Mouse (Mus musculus) limb, embryonic 15.5 days (tissue): Measurements from ENCODE around the gene Tmem108. TPM values are rescaled to one million over a fixed set of nuclear protein-coding genes. Genes with fewer than 3 reads are reported as not detected.

Source experiments
- ATAC-seq: fragments of 200-750 bp; cut with Nextera tagmentation; 2 replicates; pipeline ENCODE4 v1.8.0; 2017; ENCODE audit warnings: low read depth, moderate TSS enrichment; ENCODE audit not compliant: insufficient number of reproducible peaks, low FRiP score, low TSS enrichment
- H3K27ac ChIP-seq: fragments of 300-500 bp; sonication (generic); 2 replicates; pipeline ENCODE4 v1.5.1; 2015; ENCODE audit warnings: moderate library complexity, mild to moderate bottlenecking, inconsistent platforms
- H3K27me3 ChIP-seq: fragments of 300-500 bp; sonication (generic); 2 replicates; pipeline ENCODE4 v1.6.1; 2015; ENCODE audit warnings: inconsistent platforms
- H3K36me3 ChIP-seq: fragments of 300-500 bp; sonication (generic); 2 replicates; pipeline ENCODE4 v1.6.1; 2015; ENCODE audit warnings: inconsistent platforms
- H3K4me1 ChIP-seq: fragments of 300-500 bp; sonication (generic); 2 replicates; pipeline ENCODE4 v1.6.1; 2015; ENCODE audit warnings: inconsistent platforms
- H3K4me2 ChIP-seq: fragments of 300-500 bp; sonication (generic); 2 replicates; pipeline ENCODE4 v1.6.1; 2015; ENCODE audit warnings: mild to moderate bottlenecking, inconsistent platforms
- H3K4me3 ChIP-seq: fragments of 300-500 bp; sonication (generic); 2 replicates; pipeline ENCODE4 v1.5.1; 2015; ENCODE audit warnings: mild to moderate bottlenecking, inconsistent platforms
- H3K9ac ChIP-seq: fragments of 300-500 bp; sonication (generic); 2 replicates; pipeline ENCODE4 v1.6.1; 2015; ENCODE audit warnings: inconsistent platforms
- H3K9me3 ChIP-seq: fragments of 300-500 bp; sonication (generic); 2 replicates; pipeline ENCODE4 v1.6.1; 2016; ENCODE audit warnings: inconsistent platforms
- WGBS: fragments of 180-500 bp; shearing (Covaris S2); methylation state at CpG from one replicate; pipeline ENCODE4 v1.1.7; 2015; 5-methylcytosine and 5-hydroxymethylcytosine counted together
- polyA plus RNA-seq: library from polyadenylated mRNA; unstranded; fragments of >200 nt; fragmentation: Nextera tagmentation; extraction: Ambion mirVana; gene quantifications from 2 replicates; pipeline ENCODE4 v1.2.1, GENCODE M21; 2015

Gene Tmem108
- polyA plus RNA-seq, 1 experiment from 2014 or later, result 6.4 TPM

GRCm38 (mm10) chr9:103471784-103472183, 289.9 kb downstream of the Tmem108 start:
- no peak for ATAC-seq
- no peak overlapping the region for H3K9ac ChIP-seq
- H3K36me3 ChIP-seq, result no peaks in the 10 kb centered on the region
- no peak overlapping the region for H3K4me3 ChIP-seq
- H3K4me1 ChIP-seq, result peaks cover 22% of the 10 kb centered on the region
- H3K27me3 ChIP-seq, result no peaks in the 10 kb centered on the region
- H3K9me3 ChIP-seq, result no peaks in the 10 kb centered on the region
- H3K4me2 ChIP-seq, result peak overlapping the region; percentile 27; the same call in 1 of the 2 replicates
- H3K27ac ChIP-seq, result no peak overlapping the region
- WGBS, result 20% methylated on average over 11 of the region's 11 CpGs

- no peak overlapping the region for H3K4me3 ChIP-seq
- H3K4me1 ChIP-seq, result peaks cover 20% of the 10 kb centered on the region
- no peak for ATAC-seq
- H3K27ac ChIP-seq, result no peak overlapping the region
- H3K27me3 ChIP-seq, result no peaks in the 10 kb centered on the region
- 59% methylated on average over 5 of the region's 5 CpGs for WGBS
- H3K4me2 ChIP-seq, result no peak overlapping the region
- H3K9ac ChIP-seq, result no peak overlapping the region
- no peaks in the 10 kb centered on the region for H3K36me3 ChIP-seq
- no peaks in the 10 kb centered on the region for H3K9me3 ChIP-seq
Measured at GRCm38 (mm10) chr9:103469516-103469915, 292.1 kb downstream of the Tmem108 start.

GRCm38 (mm10) chr9:103468911-103469310, 292.7 kb downstream of the Tmem108 start:
- no peaks in the 10 kb centered on the region for H3K36me3 ChIP-seq
- H3K4me1 ChIP-seq, result peaks cover 14% of the 10 kb centered on the region
- H3K9me3 ChIP-seq, result no peaks in the 10 kb centered on the region
- WGBS, result 82% methylated on average over 7 of the region's 7 CpGs
- no peak overlapping the region for H3K27ac ChIP-seq
- H3K4me3 ChIP-seq, result no peak overlapping the region
- H3K9ac ChIP-seq, result no peak overlapping the region
- H3K4me2 ChIP-seq, result no peak overlapping the region
- no peak for ATAC-seq
- H3K27me3 ChIP-seq, result no peaks in the 10 kb centered on the region

- H3K4me2 ChIP-seq, result no peak overlapping the region
- 62% methylated on average over 13 of the region's 13 CpGs for WGBS
- no peaks in the 10 kb centered on the region for H3K9me3 ChIP-seq
- no peak overlapping the region for H3K27ac ChIP-seq
- no peak overlapping the region for H3K4me3 ChIP-seq
- no peaks in the 10 kb centered on the region for H3K36me3 ChIP-seq
- H3K9ac ChIP-seq, result no peak overlapping the region
- no peak for ATAC-seq
- H3K27me3 ChIP-seq, result no peaks in the 10 kb centered on the region
- H3K4me1 ChIP-seq, result peaks cover 2% of the 10 kb centered on the region; the same call in 1 of the 2 replicates
Measured at GRCm38 (mm10) chr9:103465711-103466220, 295.9 kb downstream of the Tmem108 start.

- 37% methylated on average over 1 of the region's 1 CpGs for WGBS
- H3K9me3 ChIP-seq, result no peaks in the 10 kb centered on the region
- ATAC-seq, result no peak
- H3K27me3 ChIP-seq, result no peaks in the 10 kb centered on the region
- no peaks in the 10 kb centered on the region for H3K36me3 ChIP-seq
- H3K4me3 ChIP-seq, result no peak overlapping the region
- peaks cover 2% of the 10 kb centered on the region; the same call in 1 of the 2 replicates for H3K4me1 ChIP-seq
- H3K4me2 ChIP-seq, result no peak overlapping the region
- H3K9ac ChIP-seq, result no peak overlapping the region
- H3K27ac ChIP-seq, result no peak overlapping the region
Measured at GRCm38 (mm10) chr9:103465293-103465692, 296.3 kb downstream of the Tmem108 start.

- WGBS, result 70% methylated on average over 6 of the region's 6 CpGs
- Histone ChIP-seq H3K27me3 (no peaks in the 10 kb centered on the region), H3K4me3 (no peak overlapping the region), H3K36me3 (no peaks in the 10 kb centered on the region), H3K9me3 (no peaks in the 10 kb centered on the region), H3K4me2 (no peak overlapping the region), H3K27ac (no peak overlapping the region), H3K9ac (no peak overlapping the region), H3K4me1 (no peaks in the 10 kb centered on the region)
- ATAC-seq, result no peak
Measured at GRCm38 (mm10) chr9:103463833-103464232, 297.8 kb downstream of the Tmem108 start.

- Histone ChIP-seq H3K4me2 (no peak overlapping the region), H3K9ac (no peak overlapping the region), H3K4me3 (no peak overlapping the region), H3K27ac (no peak overlapping the region), H3K9me3 (no peaks in the 10 kb centered on the region), H3K27me3 (no peaks in the 10 kb centered on the region), H3K4me1 (no peaks in the 10 kb centered on the region), H3K36me3 (no peaks in the 10 kb centered on the region)
- 49% methylated on average over 2 of the region's 2 CpGs for WGBS
- ATAC-seq, result no peak
Measured at GRCm38 (mm10) chr9:103459839-103460238, 301.8 kb downstream of the Tmem108 start.

- Histone ChIP-seq H3K36me3 (no peaks in the 10 kb centered on the region), H3K4me1 (no peaks in the 10 kb centered on the region), H3K9me3 (no peaks in the 10 kb centered on the region), H3K9ac (no peak overlapping the region), H3K4me3 (no peak overlapping the region), H3K27me3 (no peaks in the 10 kb centered on the region), H3K27ac (no peak overlapping the region), H3K4me2 (no peak overlapping the region)
- WGBS, result 83% methylated on average over 1 of the region's 1 CpGs
- ATAC-seq, result no peak
Measured at GRCm38 (mm10) chr9:103459307-103459706, 302.3 kb downstream of the Tmem108 start.

GRCm38 (mm10) chr9:103449651-103450050, 312.0 kb downstream of the Tmem108 start:
- Histone ChIP-seq H3K4me2 (no peak overlapping the region), H3K9me3 (no peaks in the 10 kb centered on the region), H3K36me3 (no peaks in the 10 kb centered on the region), H3K9ac (no peak overlapping the region), H3K4me1 (no peaks in the 10 kb centered on the region), H3K27me3 (no peaks in the 10 kb centered on the region), H3K4me3 (no peak overlapping the region), H3K27ac (no peak overlapping the region)
- ATAC-seq, result no peak
- 77% methylated on average over 6 of the region's 6 CpGs for WGBS

GRCm38 (mm10) chr9:103449092-103449491, 312.5 kb downstream of the Tmem108 start:
- H3K4me3 ChIP-seq, result no peak overlapping the region
- no peak for ATAC-seq
- no peaks in the 10 kb centered on the region for H3K4me1 ChIP-seq
- 70% methylated on average over 7 of the region's 7 CpGs for WGBS
- H3K4me2 ChIP-seq, result no peak overlapping the region
- no peak overlapping the region for H3K27ac ChIP-seq
- no peak overlapping the region for H3K9ac ChIP-seq
- H3K9me3 ChIP-seq, result no peaks in the 10 kb centered on the region
- no peaks in the 10 kb centered on the region for H3K27me3 ChIP-seq
- H3K36me3 ChIP-seq, result no peaks in the 10 kb centered on the region

GRCm38 (mm10) chr9:103444656-103445055, 317.0 kb downstream of the Tmem108 start:
- H3K4me1 ChIP-seq, result peaks cover 21% of the 10 kb centered on the region
- no peak overlapping the region for H3K4me3 ChIP-seq
- H3K9ac ChIP-seq, result no peak overlapping the region
- no peak for ATAC-seq
- no peaks in the 10 kb centered on the region for H3K27me3 ChIP-seq
- H3K27ac ChIP-seq, result no peak overlapping the region
- 91% methylated on average over 5 of the region's 5 CpGs for WGBS
- H3K9me3 ChIP-seq, result no peaks in the 10 kb centered on the region
- H3K4me2 ChIP-seq, result no peak overlapping the region
- no peaks in the 10 kb centered on the region for H3K36me3 ChIP-seq

GRCm38 (mm10) chr9:103443824-103444185, 317.8 kb downstream of the Tmem108 start:
- no peaks in the 10 kb centered on the region for H3K36me3 ChIP-seq
- peaks cover 21% of the 10 kb centered on the region for H3K4me1 ChIP-seq
- H3K4me2 ChIP-seq, result no peak overlapping the region
- no peaks in the 10 kb centered on the region for H3K9me3 ChIP-seq
- H3K27me3 ChIP-seq, result no peaks in the 10 kb centered on the region
- no peak overlapping the region for H3K4me3 ChIP-seq
- H3K9ac ChIP-seq, result no peak overlapping the region
- no peak for ATAC-seq
- H3K27ac ChIP-seq, result 0 out of 2 replicates have a peak overlapping the region, but pooled peaks have one; percentile 38
- 37% methylated on average over 7 of the region's 7 CpGs for WGBS
